Mouse (Mus musculus) heart, postnatal 0 days (tissue): Measurements from ENCODE around the gene Lipa.

ENCODE experiments used
- CTCF ChIP-seq: IDR thresholded peaks from 2 replicates; pipeline ENCODE4 v1.5.1; 2016; ENCODE audit warnings: antibody characterized with exemption, control low read depth, low read depth
- EP300 ChIP-seq: IDR thresholded peaks from 2 replicates; pipeline ENCODE4 v1.6.1; 2016; ENCODE audit warnings: antibody characterized with exemption, low read depth

DNA sequence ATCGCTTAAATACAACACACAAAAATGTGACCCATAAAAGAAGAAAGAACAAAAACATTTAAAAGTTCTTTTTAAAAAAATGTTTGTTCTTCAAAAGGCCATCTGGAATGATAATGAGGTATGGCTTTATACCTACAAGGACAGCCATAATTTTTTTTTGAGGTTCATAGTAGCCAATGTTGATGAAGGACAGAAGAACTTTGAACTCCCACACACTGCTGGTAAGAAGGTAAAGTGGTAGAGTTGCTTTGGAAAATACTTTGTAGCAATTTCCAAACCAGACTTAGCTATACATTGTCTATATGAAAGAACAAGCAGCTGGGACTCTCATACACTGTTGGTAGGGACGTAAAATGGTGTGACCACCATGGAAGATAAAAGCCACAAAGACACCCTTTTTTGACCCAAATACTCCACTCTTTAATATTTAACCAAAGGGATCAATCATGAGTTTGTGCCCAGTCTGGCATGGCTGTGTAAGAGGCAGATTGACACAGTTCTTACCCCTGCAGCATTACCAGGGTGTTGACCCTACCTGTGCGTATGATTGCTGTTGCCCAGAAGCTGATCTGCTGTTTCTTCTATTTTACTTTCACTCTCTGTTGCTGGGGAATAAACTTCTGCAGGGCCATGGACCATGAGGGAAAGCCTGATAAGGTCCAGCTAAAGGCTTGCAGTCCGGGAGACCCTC, 4.9 kb upstream of the Lipa start:
- TF ChIP-seq EP300 (no peak), CTCF (no peak)
